Mouse (Mus musculus) urinary bladder, postnatal 4 days (tissue): Measurements from ENCODE around the gene Loxl4.

Experiments
- DNase-seq, 2 experiments: peaks; one replicate each; pipeline ENCODE4 v3.0.0; 2021 to 2022; ENCODE audit warnings: low spot score in 2 of 2

Loxl4 gene

GRCm38 (mm10) chr19:42612654-42613053, at the start of gene Loxl4:
Loxl4 (minus strand) TSS chr19:42612813.
- DNase-seq, result peak; percentile 67 to 71

- no peak for DNase-seq
These were observed 49.0 kb upstream of the Loxl4 start for GRCm38 (mm10) chr19:42661430-42662164.

GRCm38 (mm10) chr19:42660244-42660565, 47.6 kb upstream of the Loxl4 start:
- DNase-seq, result no peak

DNA sequence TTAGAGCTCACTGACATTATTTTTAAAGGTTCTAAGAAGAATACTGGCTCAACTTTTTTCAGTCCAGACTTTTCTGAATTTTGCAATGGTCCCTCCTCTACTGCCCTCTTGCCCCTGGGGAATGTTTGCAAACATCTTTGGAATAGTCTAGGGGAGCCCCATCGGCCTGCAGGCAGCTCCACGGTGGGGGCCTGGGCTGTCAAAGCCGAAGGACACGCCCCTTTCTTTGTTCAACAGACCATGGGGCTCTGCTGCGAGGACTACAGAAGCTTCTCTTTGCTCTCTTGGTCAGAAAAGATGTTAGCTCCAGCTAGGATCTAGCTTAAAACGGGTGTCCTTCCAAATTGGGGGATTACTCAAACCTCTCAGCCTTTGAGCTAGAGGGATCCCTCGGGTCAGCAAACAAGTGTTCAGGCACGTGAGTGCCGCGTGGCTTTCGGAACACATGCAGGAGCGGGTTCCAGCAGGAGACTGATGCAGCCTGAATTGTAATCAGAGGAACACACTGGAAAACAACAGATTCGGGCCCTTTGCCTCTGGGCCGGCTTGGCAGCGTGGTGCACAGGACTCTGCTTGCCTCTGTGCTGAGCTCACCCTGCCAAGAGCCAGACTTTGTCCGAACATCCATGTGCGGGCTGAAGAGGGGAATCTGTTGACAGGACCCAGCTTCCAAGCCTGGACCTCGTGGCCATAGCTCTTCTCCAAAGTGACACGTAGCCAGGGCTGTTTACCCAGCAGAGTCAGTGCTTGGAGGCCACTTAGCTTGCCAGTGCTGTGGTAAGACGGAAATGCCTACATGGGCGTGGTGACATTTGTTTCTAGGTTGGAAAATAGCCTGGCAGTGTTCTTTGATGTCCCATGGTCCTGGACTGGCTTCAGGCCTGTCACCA, 47.0 kb upstream of the Loxl4 start:
- DNase-seq, result peak in 1 of 2 experiments; percentile 36

DNA sequence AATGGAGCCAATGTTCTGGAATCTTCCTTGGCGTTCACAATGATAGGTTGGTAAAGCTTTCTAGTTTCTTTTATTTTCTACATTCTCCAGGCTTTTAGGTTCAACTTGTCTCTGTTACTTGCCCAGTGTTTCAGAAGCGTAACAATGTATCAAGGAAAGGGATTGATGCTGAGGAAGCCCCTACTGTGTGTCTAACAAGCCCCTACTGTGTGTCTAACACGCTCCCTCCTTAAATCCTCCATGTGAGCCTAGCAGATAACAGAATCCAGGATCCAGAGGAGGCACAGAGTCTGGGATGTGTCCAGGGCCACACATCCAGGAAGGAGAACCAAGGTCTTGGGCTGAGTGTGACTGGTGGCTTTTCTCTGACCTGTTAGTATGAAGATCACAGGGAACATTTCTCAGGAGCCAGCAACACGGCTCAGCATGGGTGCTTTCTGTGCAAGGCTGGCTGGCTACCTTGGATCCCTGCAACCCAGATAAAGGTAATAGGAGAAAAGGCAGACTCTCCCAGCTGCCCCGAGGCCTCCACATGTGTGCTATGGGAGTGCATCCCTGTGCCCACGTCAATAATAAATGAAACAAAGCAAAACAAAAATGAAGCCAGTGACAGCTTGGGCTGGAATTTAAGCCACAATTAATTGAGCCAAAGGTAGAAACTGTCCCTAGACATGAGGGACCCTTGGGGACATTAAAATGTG, 46.0 kb upstream of the Loxl4 start:
- DNase-seq, result no peak

DNA sequence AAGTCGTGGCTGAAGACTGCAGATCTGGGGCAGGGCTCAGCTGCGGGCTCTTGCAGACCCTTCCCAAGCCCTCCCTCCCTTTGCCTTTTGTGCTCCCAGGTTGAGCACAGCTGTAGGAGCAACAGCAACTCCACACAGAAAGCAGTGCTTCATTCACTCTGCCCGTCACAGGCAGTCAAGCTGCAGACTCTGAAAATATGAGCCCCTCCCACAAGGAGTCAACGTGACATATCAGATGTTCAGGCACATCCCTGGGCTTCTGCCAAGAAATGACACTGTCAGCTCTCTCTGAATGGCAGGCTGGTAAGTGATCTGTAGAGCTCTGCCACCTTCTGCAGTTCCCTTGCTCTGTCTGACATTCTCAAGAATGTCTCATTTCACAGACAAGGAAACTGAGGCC, 45.2 kb upstream of the Loxl4 start:
- DNase-seq, result no peak

DNA sequence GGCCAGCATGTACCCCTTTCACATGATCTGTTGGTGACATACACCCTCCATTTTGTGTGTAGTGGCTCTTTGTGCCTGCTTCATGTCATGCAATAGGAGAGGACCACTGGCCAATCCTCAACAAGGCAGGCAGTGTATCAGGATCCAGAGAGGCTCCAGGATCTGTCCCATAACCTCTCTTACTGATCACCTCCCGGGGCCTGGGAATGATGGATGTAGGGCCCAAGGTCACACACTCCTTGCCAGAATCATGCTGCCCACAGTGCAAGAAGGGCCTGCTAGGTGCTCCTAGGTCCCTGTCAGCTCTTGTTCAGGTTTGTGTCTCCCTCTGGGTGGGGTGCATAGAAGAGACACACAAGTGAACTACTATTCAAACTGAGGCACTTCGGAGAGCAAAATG, 44.7 kb upstream of the Loxl4 start:
- no peak for DNase-seq

- peak in 1 of 2 experiments; percentile 57 for DNase-seq
These were observed 42.4 kb upstream of the Loxl4 start for GRCm38 (mm10) chr19:42655006-42655405.

- DNase-seq, result no peak
These were observed 40.5 kb upstream of the Loxl4 start for GRCm38 (mm10) chr19:42653091-42653490.

- DNase-seq, result no peak
These were observed 39.8 kb upstream of the Loxl4 start for GRCm38 (mm10) chr19:42652425-42652824.

- peak in 1 of 2 experiments; percentile 43 for DNase-seq
These were observed 27.6 kb upstream of the Loxl4 start for GRCm38 (mm10) chr19:42640211-42640610.

DNA sequence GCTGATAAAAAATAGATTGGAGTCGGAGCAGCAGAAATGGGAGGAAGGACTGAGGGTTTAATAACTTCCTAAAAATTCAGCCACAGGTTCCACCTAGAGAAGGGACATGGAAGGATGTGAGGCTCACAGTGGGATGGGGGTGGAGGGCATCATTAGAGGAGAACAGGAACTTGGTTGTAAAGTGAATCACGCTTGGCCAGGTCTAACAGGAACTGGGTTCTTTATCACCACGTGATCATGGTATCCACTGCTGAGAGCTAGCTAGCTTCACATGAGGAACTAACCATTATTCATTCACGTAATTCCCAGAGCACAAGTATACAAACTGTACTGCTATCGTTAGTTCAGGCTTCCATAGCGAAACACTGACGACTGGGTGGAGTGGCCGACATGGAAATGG, 26.9 kb upstream of the Loxl4 start:
- no peak for DNase-seq

GRCm38 (mm10) chr19:42638604-42639481, 26.2 kb upstream of the Loxl4 start:
- DNase-seq, result peak; percentile 58 to 59

DNA sequence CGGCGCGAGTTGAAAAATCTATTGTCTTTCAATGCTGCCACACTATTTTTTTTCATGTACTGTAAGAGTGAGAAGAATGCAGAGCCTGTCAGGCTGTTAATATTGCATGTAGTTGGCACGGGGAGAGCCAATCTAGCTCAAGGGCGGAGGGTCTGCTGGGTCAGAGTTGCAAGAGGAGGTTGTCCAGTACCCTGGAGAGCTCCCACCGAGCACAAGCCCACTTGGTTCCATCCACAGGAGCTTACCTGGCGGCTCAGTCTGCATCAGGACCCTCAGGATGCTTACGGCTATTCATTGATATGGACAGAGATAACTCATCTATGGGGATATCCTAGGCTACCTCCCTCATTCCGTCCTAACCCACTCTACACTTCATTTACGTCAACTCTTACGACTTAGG, 24.0 kb upstream of the Loxl4 start:
- DNase-seq, result peak in 1 of 2 experiments; percentile 59

GRCm38 (mm10) chr19:42633650-42634049, 21.0 kb upstream of the Loxl4 start:
- no peak for DNase-seq

- peak in 1 of 2 experiments; percentile 50 for DNase-seq
These were observed 19.7 kb upstream of the Loxl4 start for GRCm38 (mm10) chr19:42632301-42632700.

GRCm38 (mm10) chr19:42631541-42631961, 18.9 kb upstream of the Loxl4 start:
- DNase-seq, result peak; percentile 21 to 58

- DNase-seq, result peak in 1 of 2 experiments; percentile 55
These were observed 15.5 kb upstream of the Loxl4 start for GRCm38 (mm10) chr19:42628068-42628467.

DNA sequence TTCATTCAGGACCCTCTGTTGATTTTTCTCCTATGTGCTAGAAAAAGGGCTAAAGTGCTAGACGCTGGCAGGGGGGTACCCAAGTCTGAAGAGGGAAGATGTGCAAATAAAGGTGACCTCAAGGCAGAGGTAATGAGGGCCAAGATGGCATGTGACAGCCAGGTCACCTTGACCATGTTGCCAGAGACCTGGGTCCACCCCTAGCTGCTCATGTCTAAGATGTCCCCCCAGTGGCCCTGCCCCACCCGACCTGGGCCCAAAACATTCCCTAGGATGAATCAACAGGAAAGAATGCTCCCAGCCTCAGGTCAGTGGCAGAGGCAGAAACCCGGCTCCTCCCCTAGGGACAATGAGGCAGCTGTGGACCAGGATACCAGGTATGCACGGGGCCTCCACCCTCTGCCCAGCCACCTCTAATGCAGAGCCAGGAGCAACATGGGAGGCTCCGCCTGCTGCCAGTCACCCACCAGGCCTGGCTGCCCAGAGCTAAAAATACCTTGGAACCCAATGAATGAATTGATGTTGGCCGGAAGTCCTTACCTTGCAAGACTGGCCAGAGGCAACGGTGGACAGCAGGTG, 1.1 kb upstream of the Loxl4 start:
- no peak for DNase-seq

GRCm38 (mm10) chr19:42613116-42613515, 503 bp upstream of the Loxl4 start:
- DNase-seq, result no peak

GRCm38 (mm10) chr19:42611746-42612145, 867 bp downstream of the Loxl4 start:
- no peak for DNase-seq
